Mouse (Mus musculus) midbrain, embryonic 12.5 days (tissue): ENCODE results near the gene Cyb5r4. TPM values are rescaled to one million over a fixed set of nuclear protein-coding genes. Genes with fewer than 3 reads are reported as not detected.
"Not testable (repeated sequence)": the region's sequence is repeated elsewhere in the genome, so short reads cannot be mapped to it uniquely, and the experiment has no call there.

Source experiments
- ATAC-seq: fragments of 200-750 bp; cut with Nextera tagmentation; 2 replicates; pipeline ENCODE4 v1.8.0; 2017; ENCODE audit warnings: low read depth, moderate TSS enrichment, moderate library complexity; ENCODE audit not compliant: low FRiP score
- H3K27ac ChIP-seq: fragments of 300-500 bp; sonication (generic); replicated peaks from 2 replicates; pipeline ENCODE4 v1.5.1; 2016; ENCODE audit warnings: mild to moderate bottlenecking
- H3K27me3 ChIP-seq: fragments of 300-500 bp; sonication (generic); 2 replicates; pipeline ENCODE4 v1.6.1; 2016; ENCODE audit warnings: mild to moderate bottlenecking
- H3K36me3 ChIP-seq: fragments of 300-500 bp; sonication (generic); 2 replicates; pipeline ENCODE4 v1.6.1; 2016
- H3K4me1 ChIP-seq: fragments of 300-500 bp; sonication (generic); 2 replicates; pipeline ENCODE4 v1.6.1; 2016
- H3K4me2 ChIP-seq: fragments of 300-500 bp; sonication (generic); replicated peaks from 2 replicates; pipeline ENCODE4 v1.6.1; 2016; ENCODE audit warnings: mild to moderate bottlenecking, moderate library complexity
- H3K4me3 ChIP-seq: fragments of 300-500 bp; sonication (generic); 2 replicates; pipeline ENCODE4 v1.5.1; 2016; ENCODE audit warnings: mild to moderate bottlenecking
- H3K9ac ChIP-seq: fragments of 300-500 bp; sonication (generic); replicated peaks from 2 replicates; pipeline ENCODE4 v1.6.1; 2016; ENCODE audit warnings: mild to moderate bottlenecking, moderate library complexity
- H3K9me3 ChIP-seq: fragments of 300-500 bp; sonication (generic); 2 replicates; pipeline ENCODE4 v1.6.1; 2016; ENCODE audit warnings: mild to moderate bottlenecking
- whole genome bisulfite sequencing: fragments of 180-500 bp; shearing (Covaris S2); methylation state at CpG from one replicate; pipeline ENCODE4 v1.1.7; 2016; 5-methylcytosine and 5-hydroxymethylcytosine counted together
- polyA plus RNA-seq: library from polyadenylated mRNA; unstranded; fragments of >200 nt; fragmentation: Nextera tagmentation; extraction: Ambion mirVana; gene quantifications from 2 replicates; pipeline ENCODE4 v1.2.1, GENCODE M21; 2016

The Cyb5r4 gene
- 104 and 109 TPM in 2 replicates for polyA plus RNA-seq

DNA sequence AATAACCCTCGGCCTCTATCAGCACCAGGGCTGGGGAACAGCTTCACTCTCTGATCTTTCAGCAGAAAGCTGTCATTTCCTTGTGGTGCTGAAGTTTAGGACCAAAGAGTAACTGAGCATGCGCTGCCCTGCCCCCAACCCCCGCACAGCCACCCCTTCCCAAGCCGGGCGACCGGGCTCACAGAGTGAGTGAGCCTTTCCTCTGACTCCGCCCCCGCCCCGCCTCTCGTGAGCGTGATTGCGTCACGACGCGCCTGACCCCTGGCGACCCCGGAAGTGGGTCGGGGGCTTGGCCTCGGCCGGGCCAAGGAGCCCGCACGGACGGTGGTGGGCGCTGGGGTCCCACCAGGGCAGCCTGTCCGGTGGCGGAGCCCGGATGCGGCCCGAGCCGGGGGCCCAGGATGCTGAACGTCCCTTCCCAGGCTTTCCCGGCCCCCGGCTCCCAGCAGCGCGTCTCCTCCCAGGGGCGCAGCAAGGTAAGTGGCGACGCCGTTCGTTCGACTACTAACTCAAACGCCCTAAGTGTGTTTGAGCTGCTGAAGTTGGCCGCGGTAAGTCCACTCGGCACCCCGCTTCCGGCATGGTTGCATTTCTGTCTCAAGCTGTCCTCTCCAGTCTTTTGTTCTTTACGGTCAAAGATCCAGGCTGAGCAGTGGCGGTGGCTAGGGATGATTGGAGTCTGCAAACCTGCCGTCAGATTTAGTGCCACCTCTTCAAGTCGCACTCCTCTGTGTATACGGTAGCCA, at the start of gene Cyb5r4:
TSS of gene Cyb5r4 (plus strand) at position 237 of the 746 bp plus-strand sequence.
- ATAC-seq: peak; percentile 100

GRCm38 (mm10) chr9:86972471-86972870, 49.3 kb upstream of the Cyb5r4 start:
- H3K36me3 ChIP-seq, ATAC-seq, H3K27me3 ChIP-seq, H3K27ac ChIP-seq, H3K4me3 ChIP-seq, H3K9me3 ChIP-seq, H3K9ac ChIP-seq, H3K4me2 ChIP-seq, H3K4me1 ChIP-seq: not testable (repeated sequence)

More for the DNA sequence above, at the start of gene Cyb5r4:
- H3K36me3 ChIP-seq: no peaks in the 10 kb centered on the region
- H3K27ac ChIP-seq: peak within 1 kb of the TSS; percentile 58
- peaks cover 11% of the 10 kb centered on the region for H3K4me1 ChIP-seq
- no peaks in the 10 kb centered on the region for H3K9me3 ChIP-seq
- peak within 1 kb of the TSS; percentile 74 for H3K9ac ChIP-seq
- peak within 1 kb of the TSS; percentile 86 for H3K4me3 ChIP-seq
- H3K4me2 ChIP-seq: peak within 1 kb of the TSS; percentile 72
- under 1% methylated on average over 50 of the region's 52 CpGs for WGBS
- peaks cover 11% of the 10 kb centered on the region for H3K27me3 ChIP-seq

DNA sequence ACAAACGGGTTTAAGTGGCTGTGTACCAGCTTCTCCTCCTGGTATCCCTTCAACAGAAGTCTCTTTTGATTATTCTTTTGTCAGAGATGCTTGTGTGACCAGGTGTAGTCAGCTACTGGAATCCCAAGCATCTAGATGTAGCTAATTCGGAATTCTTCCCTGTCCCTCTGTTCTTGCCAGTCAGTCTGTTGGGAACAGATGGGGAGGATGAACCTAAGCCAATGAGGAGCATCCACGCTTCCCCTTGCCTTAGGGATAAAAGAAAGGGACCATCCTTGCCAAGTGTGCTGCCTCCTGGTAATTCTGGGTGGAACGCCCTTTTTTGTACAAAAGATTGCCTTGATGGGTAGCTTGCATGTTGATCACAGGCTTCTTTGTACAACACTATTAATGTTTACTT, 48.3 kb upstream of the Cyb5r4 start:
- H3K27ac ChIP-seq: no peak overlapping the region
- no peak overlapping the region for H3K4me2 ChIP-seq
- 72% methylated on average over 4 of the region's 4 CpGs for WGBS
- no peaks in the 10 kb centered on the region for H3K9me3 ChIP-seq
- no peaks in the 10 kb centered on the region for H3K4me1 ChIP-seq
- ATAC-seq: no peak
- H3K27me3 ChIP-seq: no peaks in the 10 kb centered on the region
- no peaks in the 10 kb centered on the region for H3K36me3 ChIP-seq
- no peak overlapping the region for H3K9ac ChIP-seq
- no peak overlapping the region for H3K4me3 ChIP-seq

DNA sequence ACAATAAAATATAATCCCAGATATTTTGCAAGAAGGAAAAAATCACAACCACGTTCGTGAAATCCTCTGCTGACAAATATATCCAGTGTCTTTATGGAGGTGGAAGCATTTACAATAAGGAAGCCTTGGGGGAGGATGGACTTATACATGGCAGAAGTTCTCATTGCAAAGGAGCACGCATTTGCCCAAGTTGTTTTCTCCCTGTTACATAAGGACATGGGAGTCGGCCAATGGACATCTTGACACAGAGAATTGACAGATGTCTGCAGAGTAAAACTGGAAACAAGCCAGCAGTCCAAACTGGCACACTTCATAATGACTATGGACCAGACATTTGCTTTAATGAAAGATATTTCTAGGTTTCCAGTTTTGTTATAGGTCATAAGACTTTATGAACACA, 44.9 kb upstream of the Cyb5r4 start:
- H3K27me3 ChIP-seq: no peaks in the 10 kb centered on the region
- H3K27ac ChIP-seq: no peak overlapping the region
- WGBS: 87% methylated on average over 4 of the region's 4 CpGs
- ATAC-seq: no peak
- no peak overlapping the region for H3K4me2 ChIP-seq
- no peaks in the 10 kb centered on the region for H3K9me3 ChIP-seq
- no peaks in the 10 kb centered on the region for H3K4me1 ChIP-seq
- H3K9ac ChIP-seq: no peak overlapping the region
- no peak overlapping the region for H3K4me3 ChIP-seq
- no peaks in the 10 kb centered on the region for H3K36me3 ChIP-seq

GRCm38 (mm10) chr9:86978257-86978907, 43.4 kb upstream of the Cyb5r4 start:
- Histone ChIP-seq H3K4me2 (no peak overlapping the region), H3K4me1 (no peaks in the 10 kb centered on the region), H3K9me3 (no peaks in the 10 kb centered on the region), H3K4me3 (no peak overlapping the region), H3K27me3 (no peaks in the 10 kb centered on the region), H3K9ac (no peak overlapping the region), H3K36me3 (no peaks in the 10 kb centered on the region), H3K27ac (no peak overlapping the region)
- no peak for ATAC-seq
- 81% methylated on average over 7 of the region's 7 CpGs for WGBS

GRCm38 (mm10) chr9:86980048-86980447, 41.8 kb upstream of the Cyb5r4 start:
- Histone ChIP-seq H3K9ac (no peak overlapping the region), H3K4me1 (no peaks in the 10 kb centered on the region), H3K27ac (no peak overlapping the region), H3K9me3 (no peaks in the 10 kb centered on the region), H3K27me3 (no peaks in the 10 kb centered on the region), H3K36me3 (no peaks in the 10 kb centered on the region), H3K4me3 (no peak overlapping the region), H3K4me2 (no peak overlapping the region)
- ATAC-seq: no peak

GRCm38 (mm10) chr9:86980942-86981341, 40.9 kb upstream of the Cyb5r4 start:
- no peak for ATAC-seq

GRCm38 (mm10) chr9:86981551-86981950, 40.3 kb upstream of the Cyb5r4 start:
- 0 out of 2 replicates have a peak, but pooled peaks have one; percentile 44 for ATAC-seq
- Histone ChIP-seq H3K27ac (no peak overlapping the region), H3K4me3 (no peak overlapping the region), H3K9me3 (no peaks in the 10 kb centered on the region), H3K27me3 (no peaks in the 10 kb centered on the region), H3K4me2 (no peak overlapping the region), H3K4me1 (no peaks in the 10 kb centered on the region), H3K9ac (no peak overlapping the region), H3K36me3 (no peaks in the 10 kb centered on the region)
- 25% methylated on average over 10 of the region's 10 CpGs for WGBS

More at GRCm38 (mm10) chr9:86980942-86981341, 40.9 kb upstream of the Cyb5r4 start:
- H3K4me2 ChIP-seq: no peak overlapping the region
- H3K9me3 ChIP-seq: no peaks in the 10 kb centered on the region
- H3K27me3 ChIP-seq: no peaks in the 10 kb centered on the region
- 54% methylated on average over 2 of the region's 2 CpGs for WGBS
- no peak overlapping the region for H3K4me3 ChIP-seq
- no peaks in the 10 kb centered on the region for H3K4me1 ChIP-seq
- no peak overlapping the region for H3K9ac ChIP-seq
- no peak overlapping the region for H3K27ac ChIP-seq
- no peaks in the 10 kb centered on the region for H3K36me3 ChIP-seq

DNA sequence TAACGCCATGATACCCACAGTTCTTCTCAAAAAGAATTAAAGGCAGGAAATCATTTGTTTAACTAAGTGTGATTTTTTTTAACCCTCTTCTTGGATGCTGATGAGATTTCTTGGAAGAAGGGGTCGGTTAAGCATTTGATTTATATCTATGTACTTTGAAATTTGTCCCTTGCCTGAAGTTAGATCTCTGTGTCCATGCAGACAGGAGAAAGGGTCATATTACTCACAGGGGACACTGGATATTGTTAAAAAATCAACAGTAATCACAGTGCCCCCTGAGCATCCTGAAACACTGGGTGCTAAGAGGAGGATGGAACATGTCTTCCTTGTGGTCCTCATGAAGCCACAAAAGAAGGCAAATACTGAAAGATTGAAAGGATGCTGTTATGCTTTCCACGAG, 37.2 kb upstream of the Cyb5r4 start:
- H3K4me2 ChIP-seq: no peak overlapping the region
- H3K4me1 ChIP-seq: no peaks in the 10 kb centered on the region
- no peak overlapping the region for H3K27ac ChIP-seq
- ATAC-seq: no peak
- no peaks in the 10 kb centered on the region for H3K9me3 ChIP-seq
- H3K4me3 ChIP-seq: no peak overlapping the region
- no peaks in the 10 kb centered on the region for H3K27me3 ChIP-seq
- no peak overlapping the region for H3K9ac ChIP-seq
- WGBS: 84% methylated on average over 3 of the region's 3 CpGs
- H3K36me3 ChIP-seq: no peaks in the 10 kb centered on the region

DNA sequence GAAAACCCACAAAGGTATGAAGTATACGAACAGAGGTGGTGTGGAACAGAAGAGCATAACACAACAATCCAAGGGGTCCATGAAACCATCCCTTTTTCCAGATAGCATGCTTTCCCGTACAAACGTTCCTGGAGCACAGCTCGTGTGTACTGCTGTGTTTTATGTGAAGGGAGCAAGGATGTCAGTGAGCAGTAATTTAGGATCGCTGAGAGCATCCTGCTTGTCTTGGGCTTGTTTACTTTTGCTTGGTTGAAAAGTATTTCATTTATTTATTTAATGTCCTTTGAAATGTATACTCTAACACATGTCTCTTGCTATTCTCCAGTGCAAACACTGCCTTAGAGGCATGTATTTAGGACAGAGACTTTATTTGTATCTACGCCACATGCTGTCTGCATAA, 36.7 kb upstream of the Cyb5r4 start:
- WGBS: 81% methylated on average over 6 of the region's 6 CpGs
- H3K9me3 ChIP-seq: no peaks in the 10 kb centered on the region
- no peak overlapping the region for H3K9ac ChIP-seq
- H3K27ac ChIP-seq: no peak overlapping the region
- no peak overlapping the region for H3K4me3 ChIP-seq
- H3K4me2 ChIP-seq: no peak overlapping the region
- H3K4me1 ChIP-seq: no peaks in the 10 kb centered on the region
- no peak for ATAC-seq
- H3K36me3 ChIP-seq: no peaks in the 10 kb centered on the region
- H3K27me3 ChIP-seq: no peaks in the 10 kb centered on the region

DNA sequence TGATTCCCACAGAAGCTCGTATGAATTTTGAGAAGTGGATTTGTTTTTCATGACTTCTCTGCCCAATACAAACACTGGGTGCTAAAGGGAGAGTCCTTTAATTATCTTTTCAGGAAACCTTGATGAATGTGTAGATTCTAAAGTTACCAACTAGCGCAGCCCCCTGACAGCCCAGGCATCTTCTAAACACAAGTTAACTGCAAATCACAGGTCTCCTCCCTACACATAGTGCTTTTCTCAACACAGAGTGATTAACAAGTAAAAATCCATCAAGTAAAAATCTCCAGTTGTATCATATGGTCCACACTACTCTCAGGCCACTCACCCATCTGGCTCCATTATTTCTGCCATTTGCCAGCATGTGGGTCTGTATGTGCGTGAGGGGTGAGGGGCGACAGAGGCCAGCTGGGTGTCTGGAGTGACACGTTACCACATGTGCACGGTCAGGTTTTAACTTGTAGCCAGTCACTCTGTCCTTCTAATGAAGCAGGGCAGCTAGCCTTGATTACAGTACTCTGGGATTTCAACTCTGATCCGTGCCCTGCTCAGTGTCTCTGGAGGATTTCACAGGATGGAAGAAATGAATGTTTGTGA, 35.0 kb upstream of the Cyb5r4 start:
- H3K9ac ChIP-seq: no peak overlapping the region
- H3K4me3 ChIP-seq: no peak overlapping the region
- no peaks in the 10 kb centered on the region for H3K4me1 ChIP-seq
- no peaks in the 10 kb centered on the region for H3K36me3 ChIP-seq
- H3K4me2 ChIP-seq: no peak overlapping the region
- no peaks in the 10 kb centered on the region for H3K27me3 ChIP-seq
- no peaks in the 10 kb centered on the region for H3K9me3 ChIP-seq
- no peak overlapping the region for H3K27ac ChIP-seq
- no peak; the same call in 1 of the 2 replicates for ATAC-seq
- WGBS: 70% methylated on average over 7 of the region's 7 CpGs

DNA sequence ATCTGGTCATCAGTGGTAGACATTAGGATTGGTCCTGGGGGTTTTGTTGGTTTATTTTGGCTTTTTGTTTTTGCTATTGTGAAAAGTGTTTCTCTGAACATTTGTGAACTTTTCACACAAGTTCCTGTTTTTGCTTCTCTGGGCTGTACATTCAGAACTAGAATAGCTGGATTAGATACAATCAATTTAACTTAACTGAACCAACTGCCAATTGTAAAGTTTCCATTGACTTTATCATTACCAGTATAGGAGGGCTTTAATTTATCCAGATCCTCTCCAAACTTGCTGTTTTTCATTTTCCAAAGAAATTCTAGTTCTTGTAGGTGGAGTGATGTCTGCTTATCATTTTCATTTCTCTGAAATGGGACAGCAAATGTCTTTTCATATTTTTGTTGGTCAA, 32.0 kb upstream of the Cyb5r4 start:
- H3K36me3 ChIP-seq: no peaks in the 10 kb centered on the region
- no peaks in the 10 kb centered on the region for H3K9me3 ChIP-seq
- no peaks in the 10 kb centered on the region for H3K27me3 ChIP-seq
- H3K4me1 ChIP-seq: no peaks in the 10 kb centered on the region
- H3K4me3 ChIP-seq: no peak overlapping the region
- H3K9ac ChIP-seq: no peak overlapping the region
- no peak overlapping the region for H3K27ac ChIP-seq
- no peak overlapping the region for H3K4me2 ChIP-seq
- no peak for ATAC-seq
